Mouse (Mus musculus) activated CD4-positive, CD25-positive, alpha-beta regulatory T cell (primary cell): ENCODE measurements around the gene Olfr120. TPM values are rescaled to one million over a fixed set of nuclear protein-coding genes. Genes with fewer than 3 reads are reported as not detected.

Source experiments
- polyA plus RNA-seq, 2 experiments: library from polyadenylated mRNA; unstranded; fragments of 100-300 nt; shearing (Covaris generic); gene quantifications; one replicate each; pipeline ENCODE4 v1.2.1; 2017

The Olfr120 gene
- not detected for polyA plus RNA-seq

DNA sequence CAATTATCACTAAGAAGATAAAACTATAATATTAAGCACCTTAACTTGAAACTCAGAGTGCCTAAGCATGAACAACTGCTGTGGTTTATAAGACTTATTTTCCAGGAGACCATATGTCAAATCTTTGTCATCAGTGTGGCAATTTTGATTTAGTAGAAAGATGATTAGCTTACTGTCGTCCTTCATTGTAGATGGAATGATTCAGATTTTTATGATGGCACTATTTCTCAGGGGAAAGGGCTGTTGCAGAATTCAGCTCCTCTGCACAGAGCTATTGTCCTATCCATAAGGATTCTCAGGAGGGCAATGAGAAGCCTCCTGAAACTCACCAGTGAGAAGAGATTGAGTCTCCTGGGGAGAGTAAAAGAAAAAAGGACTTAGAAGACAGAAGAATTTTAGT, at the start of gene Olfr120:
Gene Olfr120, plus strand, starts transcription at position 301 of the 400 bp plus-strand sequence.

DNA sequence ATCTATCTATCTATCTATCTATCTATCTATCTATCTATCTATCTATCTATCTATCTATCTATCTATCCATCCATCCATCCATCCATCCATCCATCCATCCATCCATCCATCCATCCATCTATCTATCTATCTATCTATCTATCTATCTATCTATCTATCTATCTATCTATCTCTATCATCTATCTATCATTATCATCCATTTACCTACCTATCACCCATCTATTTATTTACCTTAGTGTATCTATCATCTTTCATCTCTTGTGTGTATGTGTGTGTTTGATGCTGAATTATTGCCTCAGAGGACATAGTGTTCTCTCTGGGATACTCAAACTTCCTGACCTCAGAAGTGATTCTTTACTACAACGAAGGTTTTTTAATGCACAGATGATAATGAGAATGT, 25.3 kb upstream of the Olfr120 start, which contains the start of gene Olfr119:
Gene Olfr119, plus strand, starts transcription at position 301 of the 400 bp plus-strand sequence.

DNA sequence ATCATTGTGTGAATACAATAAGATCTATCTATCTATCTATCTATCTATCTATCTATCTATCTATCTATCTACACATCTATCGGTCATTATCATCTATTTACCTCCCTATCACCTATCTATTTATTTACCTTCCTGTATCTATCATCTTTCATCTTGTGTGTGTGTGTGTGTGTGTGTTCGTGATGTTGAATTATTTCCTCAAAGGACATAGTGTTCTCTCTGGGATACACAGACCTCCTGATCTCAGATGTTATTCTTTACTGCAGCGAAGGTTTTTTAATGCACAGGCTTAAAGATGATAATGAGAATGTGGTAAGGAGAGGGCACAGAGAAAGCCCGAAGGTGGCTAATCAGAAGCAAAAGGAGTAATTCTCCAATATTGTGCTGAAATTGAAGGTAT, 46.7 kb downstream of the Olfr120 start, which contains the start of gene Olfr122:
Gene Olfr122, plus strand, starts transcription at position 301 of the 400 bp plus-strand sequence.

Other genes starting within 250 kb of the Olfr120 start
- 1 to 10 TPM in 1 of 2 experiments, under 1 TPM in 1; 0.37 to 2.2 TPM for gene H2-M2, start 238.3 kb upstream of the Olfr120 start, polyA plus RNA-seq
- gene Olfr110, start 229.3 kb upstream of the Olfr120 start, polyA plus RNA-seq: not detected
- gene Olfr111, start 213.8 kb upstream of the Olfr120 start, polyA plus RNA-seq: not detected
- not detected for gene Olfr112, start 152.4 kb upstream of the Olfr120 start, polyA plus RNA-seq
- gene Olfr113, start 144.1 kb upstream of the Olfr120 start, polyA plus RNA-seq: not detected
- not detected for gene Olfr114, start 129.1 kb upstream of the Olfr120 start, polyA plus RNA-seq
- gene Olfr115, start 94.7 kb upstream of the Olfr120 start, polyA plus RNA-seq: not detected
- not detected for gene Olfr116, start 94.6 kb upstream of the Olfr120 start, polyA plus RNA-seq
- under 1 TPM in 1 of 2 experiments, not detected in 1; 0.09 TPM for gene Olfr117, start 58.0 kb upstream of the Olfr120 start, polyA plus RNA-seq
- gene Olfr118, start 54.8 kb upstream of the Olfr120 start, polyA plus RNA-seq: under 1 TPM in 1 of 2 experiments, not detected in 1; 0.08 TPM
- gene Olfr119, start 25.2 kb upstream of the Olfr120 start, polyA plus RNA-seq: under 1 TPM in 1 of 2 experiments, not detected in 1; 0.12 TPM
- not detected for gene Olfr121, start 27.0 kb downstream of the Olfr120 start, polyA plus RNA-seq
- gene Olfr122, start 46.8 kb downstream of the Olfr120 start, polyA plus RNA-seq: under 1 TPM in 1 of 2 experiments, not detected in 1; 0.29 TPM
- not detected for gene Olfr123, start 71.7 kb downstream of the Olfr120 start, polyA plus RNA-seq
- gene Olfr124, start 78.1 kb downstream of the Olfr120 start, polyA plus RNA-seq: not detected
- gene Olfr125, start 111.1 kb downstream of the Olfr120 start, polyA plus RNA-seq: not detected
- under 1 TPM in 1 of 2 experiments, not detected in 1; 0.20 TPM for gene Olfr126, start 125.7 kb downstream of the Olfr120 start, polyA plus RNA-seq
- under 1 TPM in 1 of 2 experiments, not detected in 1; 0.31 TPM for gene Olfr127, start 178.6 kb downstream of the Olfr120 start, polyA plus RNA-seq
- under 1 TPM in 1 of 2 experiments, not detected in 1; 0.20 TPM for gene Olfr128, start 198.7 kb downstream of the Olfr120 start, polyA plus RNA-seq
- gene Olfr761, start 231.3 kb downstream of the Olfr120 start, polyA plus RNA-seq: not detected